Mouse (Mus musculus): ENCODE results near the gene Gata2.

Gata2 gene

DNA sequence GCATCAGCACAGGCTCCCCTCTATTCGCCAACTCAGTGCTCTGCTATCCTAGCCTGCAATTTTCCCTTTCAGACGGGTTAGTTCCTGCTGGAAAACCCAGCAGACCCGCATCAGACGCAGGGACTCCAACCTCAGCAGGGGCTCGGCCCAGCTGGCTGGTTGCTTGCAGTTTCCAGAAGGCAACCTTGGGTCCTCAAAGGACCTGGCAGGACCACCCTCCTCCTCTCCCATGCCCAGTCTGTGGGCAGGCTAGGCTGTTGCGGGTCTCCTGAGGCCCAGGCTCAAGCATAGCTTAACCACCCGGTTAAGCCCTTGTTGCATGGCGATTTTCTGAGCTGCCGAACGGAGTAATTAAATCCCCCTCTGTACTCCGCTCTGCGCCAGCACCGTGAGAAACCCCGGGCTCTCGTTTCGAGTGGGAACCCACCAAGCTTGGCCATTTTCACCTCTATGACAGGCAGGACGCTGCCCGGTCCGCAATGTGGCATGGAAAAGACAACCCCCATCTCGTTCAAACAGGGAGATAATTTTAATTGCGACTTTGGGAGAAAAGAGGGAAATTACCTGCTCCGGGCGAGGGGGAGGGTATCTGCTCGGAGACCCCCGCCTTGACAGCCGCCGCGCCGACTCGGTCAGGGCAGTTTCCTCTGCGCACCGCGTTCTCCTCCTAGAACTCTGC is 2.5 kb downstream of the Gata2 start:
- DNase-seq: no peak

DNA sequence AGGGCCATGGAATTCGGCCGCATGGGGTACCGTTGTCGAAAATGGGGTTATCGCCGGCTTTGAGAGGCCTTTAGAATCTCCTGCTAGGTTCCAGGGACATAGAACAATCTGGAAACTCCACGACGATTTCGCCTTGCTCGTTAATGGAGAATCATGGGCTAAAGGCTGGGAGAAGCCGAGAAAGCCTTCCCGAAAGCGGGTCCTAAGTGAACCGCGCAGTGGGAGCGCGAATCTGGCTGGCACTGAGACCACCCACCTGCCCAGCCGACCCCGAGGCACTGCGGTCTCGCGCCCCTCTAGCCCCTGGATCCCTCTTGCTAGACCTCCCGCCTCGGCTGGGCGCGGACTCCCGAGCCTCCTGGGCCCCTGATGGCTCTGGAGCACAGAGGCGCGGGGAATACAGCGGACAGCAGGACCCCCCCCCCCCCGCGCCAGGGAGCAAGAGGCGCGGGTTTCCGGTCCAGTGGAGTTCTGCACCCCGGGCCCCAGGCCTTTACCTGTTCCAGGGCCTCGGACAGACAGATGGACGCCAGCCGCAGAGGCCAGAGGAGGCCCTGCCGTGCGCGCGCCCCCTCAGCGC is 3.1 kb downstream of the Gata2 start:
- no peak for DNase-seq

DNA sequence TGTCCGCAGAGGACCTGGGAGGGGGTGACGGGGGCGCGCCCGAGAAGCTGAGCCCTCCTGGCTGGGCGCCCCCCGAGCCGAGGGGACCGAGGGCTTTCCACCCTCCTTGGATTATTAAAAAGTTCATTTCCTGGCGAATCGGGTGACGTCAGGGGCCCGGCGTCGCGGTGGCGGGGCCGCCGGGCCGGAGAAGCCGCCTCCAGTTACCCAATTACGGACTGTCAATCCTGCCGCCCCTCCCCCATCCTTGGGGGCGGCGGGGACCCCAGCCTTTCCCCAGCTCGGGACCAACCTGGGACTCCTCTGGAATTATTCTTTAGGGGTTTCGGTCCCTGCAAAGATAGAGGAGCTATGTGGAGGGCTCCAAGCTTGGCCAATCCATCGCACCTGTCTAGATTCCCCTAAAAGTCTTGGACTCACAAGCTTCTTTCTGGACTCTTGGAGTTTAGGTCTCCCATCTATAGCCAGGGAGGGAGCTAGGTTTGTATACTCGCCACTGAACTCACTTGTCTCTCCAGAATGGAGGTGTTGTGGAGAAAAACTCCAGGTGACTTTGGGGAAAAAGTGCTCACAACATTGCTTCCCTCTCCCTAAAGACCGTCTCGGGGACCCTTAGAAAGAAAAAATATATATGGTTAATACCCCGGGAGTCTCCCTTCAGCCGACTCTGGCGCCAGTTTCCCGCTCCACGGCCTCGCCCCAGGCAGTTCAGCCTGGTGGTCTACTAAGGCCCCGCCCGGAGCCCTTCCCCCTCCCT is 3.8 kb downstream of the Gata2 start:
- DNase-seq: no peak

DNA sequence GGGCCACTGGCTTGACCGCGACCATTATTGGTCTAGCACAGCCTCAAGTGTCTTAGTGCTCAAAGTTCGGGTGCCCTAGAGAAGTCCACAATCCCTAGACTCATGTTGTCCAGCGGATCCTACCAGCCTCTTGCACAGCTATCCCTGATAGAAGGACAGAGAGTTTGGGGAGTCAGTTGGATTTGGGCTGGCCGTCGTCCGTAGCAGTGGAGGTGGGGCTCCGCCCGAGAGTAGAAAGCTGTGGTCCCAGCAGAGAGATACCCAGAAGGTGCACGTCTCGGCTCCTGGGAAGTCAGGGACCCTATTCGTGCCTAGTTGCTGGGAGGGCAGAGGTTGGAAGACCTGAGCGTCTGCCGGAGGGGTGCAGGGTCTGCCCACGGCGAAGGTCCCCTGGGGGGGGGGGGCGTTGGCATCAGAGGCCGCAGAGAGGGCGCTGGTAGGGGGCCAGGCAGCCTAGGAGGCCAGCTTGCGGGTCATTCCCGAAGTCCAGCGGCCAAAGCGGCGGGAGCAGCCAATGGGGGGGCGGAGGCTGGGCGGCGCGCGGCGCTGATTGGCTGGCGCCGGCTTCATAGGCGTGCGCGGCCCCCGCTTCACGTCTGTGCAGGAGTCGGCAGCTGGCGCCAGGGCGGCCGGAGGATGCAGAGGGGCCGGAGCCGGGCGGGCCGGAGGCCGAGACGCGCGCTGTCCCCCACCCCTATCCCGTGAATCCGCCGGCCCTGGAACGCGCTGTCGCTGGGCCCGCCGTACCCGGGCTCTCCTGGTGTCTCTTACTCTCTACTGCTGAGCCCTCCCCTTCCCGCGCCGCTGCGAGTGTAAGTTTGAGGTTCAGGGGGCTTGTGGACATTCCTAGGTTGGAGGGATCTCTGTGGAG is 4.6 kb downstream of the Gata2 start:
- DNase-seq: no peak

DNA sequence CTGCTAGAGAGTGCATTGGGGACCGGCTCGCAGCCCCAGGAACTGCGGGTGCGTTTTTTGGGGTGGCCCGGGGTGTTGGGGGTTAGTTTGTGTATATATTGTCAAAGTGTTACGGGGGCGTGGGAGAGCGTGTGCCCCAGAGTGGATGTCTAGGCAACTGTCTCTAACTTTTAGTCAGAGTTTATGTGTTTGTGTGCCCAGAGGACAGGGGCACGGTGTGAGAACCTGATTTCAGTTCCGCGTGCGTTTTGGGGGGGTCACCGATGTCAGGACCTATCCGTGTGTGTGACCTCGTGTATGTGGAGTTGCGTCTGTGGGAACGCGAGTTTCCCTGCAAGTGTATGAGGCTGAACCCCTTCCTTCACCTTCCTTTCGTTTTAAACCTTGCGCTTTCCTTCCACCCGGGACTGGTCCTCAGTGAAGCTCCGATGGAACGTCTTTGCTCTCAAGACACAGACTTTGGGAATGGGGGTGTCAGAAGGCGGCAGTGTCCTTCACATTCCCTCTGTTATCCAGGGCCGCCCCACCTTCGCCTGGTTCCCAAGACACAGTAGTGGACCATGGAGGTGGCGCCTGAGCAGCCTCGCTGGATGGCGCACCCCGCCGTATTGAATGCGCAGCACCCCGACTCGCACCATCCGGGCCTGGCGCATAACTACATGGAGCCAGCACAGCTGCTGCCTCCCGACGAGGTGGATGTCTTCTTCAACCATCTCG is 5.5 kb downstream of the Gata2 start:
- no peak for DNase-seq

DNA sequence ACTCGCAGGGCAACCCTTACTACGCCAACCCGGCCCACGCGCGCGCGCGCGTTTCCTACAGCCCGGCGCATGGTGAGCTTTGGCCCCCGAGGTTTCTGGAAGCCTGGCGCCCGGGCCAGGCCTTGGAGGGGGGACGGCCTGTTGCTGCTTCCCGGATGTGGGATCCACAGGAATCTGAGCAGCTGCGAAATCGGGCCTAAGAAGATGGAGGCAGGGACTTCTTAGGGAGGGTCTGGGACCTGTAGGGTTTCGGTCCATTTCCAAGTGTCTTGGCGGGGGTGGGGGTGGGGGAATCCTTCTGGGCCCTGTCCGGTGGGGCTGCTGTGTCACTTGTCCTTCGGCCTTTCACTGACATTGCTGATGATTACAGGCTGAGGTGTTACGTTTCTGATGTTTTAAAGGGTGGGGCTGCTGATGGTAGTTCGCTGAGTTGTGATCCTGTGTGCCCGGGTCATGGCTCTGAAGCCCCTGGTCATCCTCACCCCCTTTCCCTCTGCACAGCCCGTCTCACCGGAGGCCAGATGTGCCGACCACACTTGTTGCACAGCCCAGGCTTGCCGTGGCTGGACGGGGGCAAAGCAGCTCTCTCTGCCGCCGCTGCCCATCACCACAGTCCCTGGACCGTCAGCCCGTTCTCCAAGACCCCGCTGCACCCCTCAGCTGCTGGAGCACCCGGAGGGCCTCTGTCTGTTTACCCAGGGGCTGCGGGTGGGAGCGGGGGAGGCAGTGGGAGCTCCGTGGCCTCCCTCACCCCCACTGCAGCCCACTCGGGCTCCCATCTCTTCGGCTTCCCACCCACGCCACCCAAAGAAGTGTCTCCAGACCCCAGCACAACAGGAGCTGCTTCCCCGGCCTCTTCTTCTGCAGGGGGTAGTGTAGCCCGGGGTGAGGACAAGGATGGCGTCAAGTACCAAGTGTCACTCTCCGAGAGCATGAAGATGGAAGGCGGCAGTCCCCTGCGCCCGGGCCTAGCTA is 6.3 kb downstream of the Gata2 start:
- no peak for DNase-seq

DNA sequence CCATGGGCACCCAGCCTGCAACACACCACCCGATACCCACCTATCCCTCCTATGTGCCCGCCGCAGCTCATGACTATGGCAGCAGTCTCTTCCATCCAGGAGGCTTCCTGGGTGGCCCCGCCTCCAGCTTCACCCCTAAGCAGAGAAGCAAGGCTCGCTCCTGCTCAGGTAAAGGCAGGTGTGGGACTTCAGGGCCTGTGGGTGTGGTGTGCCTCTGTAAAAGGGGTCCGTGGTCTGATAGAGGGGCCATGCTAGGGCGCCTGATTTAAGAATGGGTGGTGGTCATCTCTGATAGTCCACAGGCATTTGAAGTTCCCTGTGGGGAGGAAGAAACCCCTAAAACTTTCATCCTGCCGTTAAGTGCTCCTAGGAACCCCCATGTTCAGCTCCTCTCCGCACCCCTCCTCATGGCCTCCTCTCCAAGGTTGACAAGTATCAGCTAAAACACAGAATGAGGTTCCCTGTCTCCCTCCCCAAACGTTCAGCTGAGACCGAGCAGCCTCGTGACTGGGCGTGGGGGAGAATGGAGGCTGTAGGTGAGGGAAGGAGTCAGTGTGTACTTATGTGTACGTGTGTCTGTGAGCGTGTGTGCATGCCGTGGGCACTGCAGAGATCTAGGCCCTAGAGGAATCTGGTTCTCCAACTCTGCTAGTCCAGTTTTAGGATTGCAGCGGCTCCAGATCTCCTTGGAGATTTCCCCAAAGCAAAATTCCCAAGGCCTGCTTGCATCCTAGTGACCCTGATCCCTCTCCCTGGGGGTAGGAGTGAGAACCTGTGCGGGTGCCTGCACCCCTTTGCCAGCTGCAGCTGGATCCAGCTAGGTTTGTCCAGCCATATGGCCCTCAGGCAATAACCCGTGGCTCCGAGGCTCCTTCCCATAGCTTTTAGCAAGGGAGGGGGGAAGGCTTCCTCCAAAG is 7.3 kb downstream of the Gata2 start:
- DNase-seq: no peak

DNA sequence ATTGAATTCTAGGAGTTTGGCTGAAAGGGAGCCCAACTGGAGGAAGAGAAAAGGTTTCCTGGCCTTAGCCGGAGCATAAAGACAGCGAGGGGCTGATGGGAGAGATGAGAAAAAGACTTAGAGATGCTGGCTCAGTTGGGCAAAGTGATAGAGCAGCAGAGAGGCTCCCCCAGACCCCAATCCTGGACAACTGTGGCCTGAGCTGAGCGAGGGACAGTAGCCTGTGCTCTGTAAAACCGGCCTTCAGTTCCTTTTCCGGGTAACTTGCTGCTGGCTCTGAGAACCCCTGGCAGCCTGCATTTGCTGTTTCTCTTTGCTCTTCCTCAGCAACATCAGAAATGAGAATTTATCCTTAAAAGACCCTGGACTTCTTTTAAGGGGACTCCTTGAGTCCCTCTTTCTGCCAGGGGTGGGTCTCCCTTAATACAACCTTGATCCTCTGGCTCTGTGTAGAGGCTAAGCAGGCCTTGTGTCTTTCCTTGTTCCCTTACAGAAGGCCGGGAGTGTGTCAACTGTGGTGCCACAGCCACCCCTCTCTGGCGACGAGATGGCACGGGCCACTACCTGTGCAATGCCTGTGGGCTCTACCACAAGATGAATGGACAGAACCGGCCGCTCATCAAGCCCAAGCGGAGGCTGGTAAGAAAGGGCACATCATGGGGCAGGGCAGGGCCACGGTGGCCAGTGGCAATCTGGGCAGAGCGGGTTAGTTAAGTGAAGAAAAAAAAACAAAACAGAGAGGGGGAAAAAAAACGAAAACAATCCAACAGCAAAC is 8.4 kb downstream of the Gata2 start:
- DNase-seq: no peak

DNA sequence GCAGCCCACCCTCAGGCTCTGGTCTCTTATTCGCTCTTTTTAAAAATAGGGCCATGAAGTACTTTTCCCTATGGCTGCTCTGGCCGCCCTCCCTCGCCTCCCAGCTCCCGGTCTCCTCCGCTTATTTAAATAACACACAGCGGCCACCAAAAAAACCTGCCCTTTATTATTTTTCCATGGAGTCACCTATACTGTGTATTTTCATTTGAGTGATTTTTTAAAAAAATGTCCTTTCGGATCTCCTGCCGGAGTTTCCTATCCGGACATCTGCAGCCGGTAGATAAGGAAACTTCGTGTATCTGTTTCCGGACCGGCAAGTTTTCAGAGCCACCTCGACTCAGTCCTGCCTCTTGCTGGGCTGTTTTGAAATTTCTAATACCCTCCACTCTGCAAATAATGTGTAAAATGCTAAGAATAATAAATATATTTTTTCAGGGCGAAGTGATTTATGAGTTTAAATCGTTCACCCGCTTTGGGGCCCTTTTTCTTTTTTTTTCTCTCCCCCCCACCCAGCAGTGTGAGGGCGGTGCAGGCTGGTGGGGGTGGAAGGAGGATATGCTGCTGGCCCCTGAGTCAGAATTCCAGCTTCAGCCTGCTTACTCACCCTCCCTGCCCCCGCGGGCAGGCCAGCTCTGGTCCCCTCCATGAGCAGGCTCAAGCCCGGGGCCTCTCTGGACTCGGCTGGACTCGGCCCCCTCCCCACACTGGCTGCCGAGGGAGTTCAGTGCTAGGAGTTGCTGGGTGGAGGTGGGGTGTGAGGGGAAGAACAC is 9.4 kb downstream of the Gata2 start:
- no peak for DNase-seq

DNA sequence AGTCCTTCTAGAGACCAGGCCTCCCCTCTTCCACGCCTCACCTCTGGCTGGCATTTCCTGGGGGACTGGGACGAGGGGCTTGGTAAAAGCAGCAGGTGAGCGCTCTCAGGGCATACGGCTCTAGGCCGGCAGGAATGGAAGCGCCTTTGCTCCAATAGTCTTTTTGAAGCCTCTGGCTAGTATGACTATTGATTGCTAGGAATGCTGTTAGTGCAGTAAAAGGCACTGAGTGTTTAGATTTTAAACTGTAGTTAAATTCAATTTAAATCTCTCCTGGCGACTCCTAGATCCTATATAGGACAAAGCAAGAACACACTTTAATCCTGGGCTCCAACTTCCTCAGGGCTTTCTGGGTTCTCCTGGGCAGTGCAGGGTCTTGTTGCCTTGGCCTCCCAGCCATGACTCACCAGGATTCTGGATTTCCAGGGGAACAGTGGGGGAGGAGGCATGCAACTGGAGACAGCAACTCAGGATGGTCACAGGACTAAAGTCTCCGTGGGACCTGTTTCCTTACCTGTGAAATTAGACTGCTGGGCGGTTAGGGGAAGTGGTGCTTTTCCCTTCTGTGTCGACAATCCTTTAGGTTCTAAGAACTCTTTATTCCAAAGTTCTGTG is 10.2 kb downstream of the Gata2 start:
- no peak for DNase-seq

DNA sequence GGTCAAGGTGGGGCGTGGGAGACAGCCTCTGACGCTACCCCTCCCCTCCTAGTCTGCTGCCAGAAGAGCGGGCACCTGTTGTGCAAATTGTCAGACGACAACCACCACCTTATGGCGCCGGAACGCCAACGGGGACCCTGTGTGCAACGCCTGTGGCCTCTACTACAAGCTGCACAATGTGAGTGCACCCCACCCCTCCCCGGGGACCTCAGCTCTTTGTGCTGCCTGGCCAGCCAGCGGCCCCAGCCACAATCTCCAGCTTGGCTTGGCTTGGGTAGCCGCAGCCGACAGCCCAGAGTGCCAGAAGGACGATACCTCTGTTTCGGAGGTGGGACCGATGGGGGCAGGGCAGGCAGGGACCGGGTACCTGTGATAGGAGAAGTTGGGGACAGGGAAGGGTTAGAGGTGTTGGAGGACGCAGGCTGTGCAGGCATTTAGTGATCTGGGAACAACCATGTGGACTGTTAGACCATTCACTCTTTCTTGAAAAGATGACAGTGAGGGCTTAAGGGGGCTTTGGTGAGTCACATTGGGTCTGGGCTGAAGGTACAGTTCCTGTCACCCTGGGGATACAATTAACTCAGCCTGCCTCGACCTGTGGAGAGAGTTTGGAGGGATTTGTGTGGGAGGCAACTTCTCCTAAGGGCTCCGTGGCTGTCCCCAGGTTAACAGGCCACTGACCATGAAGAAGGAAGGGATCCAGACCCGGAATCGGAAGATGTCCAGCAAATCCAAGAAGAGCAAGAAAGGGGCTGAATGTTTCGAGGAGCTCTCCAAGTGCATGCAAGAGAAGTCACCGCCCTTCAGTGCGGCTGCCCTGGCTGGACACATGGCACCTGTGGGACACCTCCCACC is 11.1 kb downstream of the Gata2 start:
- no peak for DNase-seq

DNA sequence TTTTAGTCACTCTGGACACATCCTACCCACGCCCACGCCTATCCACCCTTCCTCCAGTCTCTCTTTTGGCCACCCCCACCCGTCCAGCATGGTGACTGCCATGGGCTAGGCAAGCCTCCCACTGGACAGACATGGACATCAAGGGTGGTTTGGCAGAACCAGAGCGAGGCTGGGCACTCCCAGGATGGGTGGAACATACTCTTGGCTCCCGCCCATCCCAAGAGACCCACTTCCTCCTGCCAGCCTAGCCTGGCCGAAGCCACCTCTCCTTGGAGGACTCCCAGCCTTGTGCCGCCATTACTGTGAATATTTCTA is 11.7 kb downstream of the Gata2 start:
- DNase-seq: no peak

DNA sequence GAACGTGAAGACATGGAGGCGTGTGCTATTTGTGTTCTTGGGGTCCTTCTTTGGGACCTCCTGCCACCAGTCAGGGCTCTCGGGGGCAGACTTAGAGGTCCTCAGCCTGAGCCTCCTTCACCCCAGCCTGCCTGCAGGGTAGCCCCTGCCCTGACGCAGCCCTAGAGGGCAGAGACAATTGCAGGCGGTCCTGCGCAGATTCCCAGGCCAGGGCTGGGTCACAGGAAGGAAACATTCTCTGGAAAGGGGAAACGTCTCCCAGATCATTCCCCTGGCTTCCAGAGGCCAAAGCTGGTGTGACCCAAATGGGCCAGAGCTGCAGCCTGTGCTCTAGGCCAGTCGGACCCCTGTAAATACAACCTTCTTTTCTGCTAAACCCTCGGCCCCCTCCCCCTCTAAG is 12.2 kb downstream of the Gata2 start:
- DNase-seq: no peak

DNA sequence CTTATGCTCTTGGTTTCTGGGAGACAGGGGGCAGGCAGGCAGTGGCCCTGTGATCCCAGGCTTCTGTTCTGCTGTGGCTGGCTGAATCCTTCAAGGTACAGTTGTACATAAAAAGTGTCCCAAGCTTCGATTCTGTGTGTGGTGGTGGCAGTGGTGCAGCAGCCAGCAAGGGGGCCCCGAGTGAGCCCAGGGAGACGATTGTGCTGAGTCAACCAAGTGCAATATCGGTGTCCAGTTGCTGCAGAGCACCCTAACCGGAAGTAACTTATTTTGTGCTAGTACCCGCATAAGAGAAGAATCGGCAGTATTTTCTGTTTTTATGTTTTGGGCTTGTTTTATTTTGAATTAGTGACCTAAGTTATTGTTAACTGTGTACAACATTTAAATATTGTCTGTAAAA is 12.9 kb downstream of the Gata2 start:
- DNase-seq: no peak

DNA sequence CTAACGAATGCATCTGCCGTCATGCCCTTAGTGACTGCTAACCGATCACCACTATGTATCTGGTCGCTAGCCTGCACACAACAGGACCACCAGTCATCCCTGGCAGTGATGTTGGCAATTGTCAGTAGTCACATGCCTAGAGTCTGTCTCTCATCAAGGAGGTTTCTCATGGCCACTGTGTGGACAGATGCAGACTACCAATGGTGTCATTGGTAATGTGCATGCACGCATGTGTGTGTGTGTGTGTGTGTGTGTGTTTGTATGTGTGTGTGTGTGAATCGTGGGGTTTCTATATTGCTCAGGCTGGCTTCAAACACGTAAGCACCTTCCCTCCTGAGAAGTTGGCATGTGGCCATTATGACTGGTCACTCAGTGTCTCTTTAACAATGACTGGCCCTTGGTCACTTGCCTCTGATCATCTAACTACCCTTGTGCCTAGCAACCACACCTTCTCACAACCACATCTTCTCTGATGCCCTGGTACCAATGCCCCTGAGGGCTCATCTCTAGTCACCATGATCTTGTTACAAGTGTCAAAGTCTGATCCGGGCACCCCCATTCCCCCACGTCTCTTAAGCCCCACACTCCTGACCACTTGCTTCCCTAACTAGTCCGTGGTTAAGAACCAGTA is 13.8 kb downstream of the Gata2 start:
- no peak for DNase-seq

DNA sequence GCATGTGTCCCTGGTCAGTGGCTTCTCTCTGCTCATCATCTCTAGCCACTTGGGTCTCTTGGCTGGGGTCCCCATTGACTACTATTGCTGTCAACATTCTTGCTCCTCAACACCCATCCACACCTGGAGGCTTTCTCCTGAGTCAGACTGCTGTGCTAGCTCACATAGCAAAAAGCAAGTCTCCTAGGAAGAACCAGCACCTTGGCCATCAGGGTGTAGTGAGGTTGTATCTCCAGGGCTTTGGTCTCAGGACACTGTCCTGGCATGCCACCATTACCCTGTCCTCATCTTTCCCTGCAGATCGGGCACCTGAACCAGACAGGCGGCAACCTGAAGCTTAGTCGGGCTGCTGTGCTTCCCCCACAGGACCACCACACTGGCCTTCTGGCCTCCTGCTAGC is 14.6 kb downstream of the Gata2 start:
- no peak for DNase-seq

DNA sequence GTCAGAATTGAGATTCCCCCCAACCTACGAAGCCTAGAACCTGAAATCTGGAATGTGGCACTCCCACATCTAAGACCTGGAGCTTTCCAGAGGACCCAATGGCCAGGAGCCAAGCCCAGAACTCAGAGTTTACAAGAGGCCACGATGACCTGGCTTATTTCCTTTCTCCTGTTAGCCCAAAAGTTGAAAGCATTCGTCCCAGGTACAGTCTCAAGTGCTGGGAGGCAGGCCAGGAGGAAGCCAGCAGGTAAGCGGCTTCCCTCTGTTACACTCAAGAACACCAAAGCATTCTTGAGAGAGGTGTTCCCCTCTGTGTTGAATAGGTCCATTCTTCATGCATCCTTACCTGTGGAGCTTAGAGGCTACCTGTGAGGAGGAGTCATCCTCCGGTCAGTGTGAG is 15.8 kb downstream of the Gata2 start:
- DNase-seq: no peak

Measured in layer of hippocampus, adult 9-11 months (tissue).